Mouse (Mus musculus) liver, postnatal 0 days (tissue): ENCODE measurements around the gene Gatb.

Source experiments
- CTCF ChIP-seq: sonication (generic); IDR thresholded peaks from 2 replicates; pipeline ENCODE4 v1.5.1; 2016; ENCODE audit warnings: antibody characterized with exemption, low read depth
- EP300 ChIP-seq: IDR thresholded peaks from 2 replicates; pipeline ENCODE4 v1.6.1; 2016; ENCODE audit warnings: antibody characterized with exemption, low read depth, mild to moderate bottlenecking

- TF ChIP-seq CTCF, result no peak
- no peak for TF ChIP-seq EP300
Measured at GRCm38 (mm10) chr3:85553731-85554277, 20.1 kb upstream of the Gatb start.
